25 mouse cellular contexts compared by ENCODE assay signal in genomic region chr1:41154198-41154597, GRCm38 (mm10).
DNase-seq lines count a peak whose midpoint lies in the region; ATAC-seq and TF ChIP-seq lines count a peak whose summit lies in the region.
"Had no signal": no experiment of that assay in that cellular context is flagged by ENCODE, and none has a peak within 500 bp of the region (broad histone marks: within the 10 kb centered on the region; RNA-seq: fewer than 3 reads in every experiment).

No protein-coding gene starts in this region.

- H3K9ac ChIP-seq in forebrain, embryonic 11.5 days (ENCODE audit: low read length): no peak overlapping the region
- H3K9ac ChIP-seq in midbrain, postnatal 0 days (replicated peaks; ENCODE audit: low read length, poor library complexity, severe bottlenecking): no peak overlapping the region
- no peak overlapping the region for H3K9ac ChIP-seq in forebrain, embryonic 14.5 days (ENCODE audit: low read length)
- H3K9ac ChIP-seq: heart, embryonic 12.5 days; liver, embryonic 14.5 days; stomach, embryonic 15.5 days had no signal

- no peak overlapping the region for H3K4me2 ChIP-seq in forebrain, embryonic 11.5 days (ENCODE audit: low read depth, low read length, severe bottlenecking)
- H3K4me2 ChIP-seq in midbrain, postnatal 0 days (ENCODE audit: low read depth, low read length, poor library complexity, severe bottlenecking): no peak overlapping the region
- H3K4me2 ChIP-seq in forebrain, embryonic 14.5 days (ENCODE audit: low read length): no peak overlapping the region
- H3K4me2 ChIP-seq: heart, embryonic 12.5 days; stomach, embryonic 15.5 days had no signal

- TF ChIP-seq CTCF in midbrain, postnatal 0 days (IDR thresholded peaks at IDR 0.05): no peak

- no peak for DNase-seq in forebrain, embryonic 10.5 days (ENCODE audit: extremely low spot score, low spot score)
- DNase-seq in forebrain, embryonic 11.5 days (ENCODE audit: low spot score): no peak
- no peak for DNase-seq in midbrain, embryonic 10.5 days (ENCODE audit: low spot score)
- DNase-seq in midbrain, postnatal 0 days (ENCODE audit: low spot score): no peak
- no peak for DNase-seq in forebrain, embryonic 14.5 days (ENCODE audit: low spot score)
- DNase-seq in heart, adult 18-20 months: no peak
- DNase-seq in cerebellum, adult 11-12 months: no peak
- DNase-seq: adrenal gland, postnatal 14 days; cerebellum, adult 2 months; cerebellum, postnatal 14 days; gastrocnemius, postnatal 36 days; heart, adult 2 months; kidney, adult 11 months; kidney, postnatal 14 days; liver; lung, adult 2 months; lung, postnatal 10 days; right cerebral cortex, postnatal 25 days had no signal

- H3K36me3 ChIP-seq in forebrain, embryonic 10.5 days (replicated peaks): no peaks in the 10 kb centered on the region
- no peaks in the 10 kb centered on the region for H3K36me3 ChIP-seq in forebrain, embryonic 11.5 days (ENCODE audit: control insufficient read depth, insufficient read depth, low read length)
- H3K36me3 ChIP-seq in midbrain, embryonic 10.5 days: no peaks in the 10 kb centered on the region
- H3K36me3 ChIP-seq in midbrain, postnatal 0 days (ENCODE audit: insufficient read depth, low read length): no peaks in the 10 kb centered on the region
- no peaks in the 10 kb centered on the region for H3K36me3 ChIP-seq in forebrain, embryonic 14.5 days (ENCODE audit: control insufficient read depth, insufficient read depth, low read length)
- H3K36me3 ChIP-seq: G1E; heart, embryonic 12.5 days; stomach, embryonic 15.5 days had no signal

- peaks cover 46% of the 10 kb centered on the region for H3K4me1 ChIP-seq in forebrain, embryonic 10.5 days
- H3K4me1 ChIP-seq in forebrain, embryonic 11.5 days (replicated peaks; ENCODE audit: control insufficient read depth, insufficient read depth, low read length): peaks cover 15% of the 10 kb centered on the region; the same call in 1 of the 2 replicates
- peaks cover 69% of the 10 kb centered on the region for H3K4me1 ChIP-seq in midbrain, embryonic 10.5 days
- H3K4me1 ChIP-seq in midbrain, postnatal 0 days (ENCODE audit: insufficient read depth, low read length): no peaks in the 10 kb centered on the region
- H3K4me1 ChIP-seq in forebrain, embryonic 14.5 days (ENCODE audit: control insufficient read depth, insufficient read depth, low read length): peaks cover 32% of the 10 kb centered on the region
- H3K4me1 ChIP-seq: heart, embryonic 12.5 days had no signal

- H3K27ac ChIP-seq in forebrain, embryonic 10.5 days: 0 out of 2 replicates have a peak overlapping the region, but pooled peaks have one; percentile 40
- H3K27ac ChIP-seq in forebrain, embryonic 11.5 days (ENCODE audit: low read depth, low read length): no peak overlapping the region; the same call in 1 of the 2 replicates
- H3K27ac ChIP-seq in midbrain, embryonic 10.5 days (replicated peaks): peak overlapping the region; percentile 76
- H3K27ac ChIP-seq in midbrain, postnatal 0 days (ENCODE audit: low read depth, low read length): no peak overlapping the region
- H3K27ac ChIP-seq in forebrain, embryonic 14.5 days (ENCODE audit: low read depth, low read length): peak overlapping the region; percentile 55; the same call in 1 of the 2 replicates
- H3K27ac ChIP-seq: heart, adult 2 months; liver, embryonic 14.5 days; macrophage; stomach, embryonic 15.5 days had no signal

- no peak for ATAC-seq in forebrain, embryonic 11.5 days (replicated peaks; ENCODE audit: low FRiP score)
- ATAC-seq in midbrain, postnatal 0 days (ENCODE audit: low FRiP score): no peak
- no peak for ATAC-seq in forebrain, embryonic 14.5 days
- ATAC-seq: inflammation-experienced regulatory T-cells, adult 6 months; Patski had no signal

- WGBS in forebrain, embryonic 10.5 days: 85% methylated on average over 4 of the region's 4 CpGs
- WGBS in forebrain, embryonic 11.5 days: 74% methylated on average over 4 of the region's 4 CpGs
- whole genome bisulfite sequencing in midbrain, embryonic 10.5 days: 78% methylated on average over 4 of the region's 4 CpGs
- 34% methylated on average over 4 of the region's 4 CpGs for WGBS in midbrain, postnatal 0 days
- WGBS in forebrain, embryonic 14.5 days: 34% methylated on average over 4 of the region's 4 CpGs

- no peak overlapping the region for H3K4me3 ChIP-seq in forebrain, embryonic 10.5 days
- no peak overlapping the region for H3K4me3 ChIP-seq in forebrain, embryonic 11.5 days (ENCODE audit: low read depth, low read length)
- no peak overlapping the region for H3K4me3 ChIP-seq in midbrain, embryonic 10.5 days
- H3K4me3 ChIP-seq in midbrain, postnatal 0 days (ENCODE audit: low read depth, low read length): no peak overlapping the region
- H3K4me3 ChIP-seq in forebrain, embryonic 14.5 days (ENCODE audit: low read depth, low read length): no peak overlapping the region
- H3K4me3 ChIP-seq: heart, adult 2 months; heart, embryonic 12.5 days; stomach, embryonic 15.5 days had no signal

- H3K9me3 ChIP-seq in forebrain, embryonic 10.5 days: no peaks in the 10 kb centered on the region
- no peaks in the 10 kb centered on the region for H3K9me3 ChIP-seq in forebrain, embryonic 11.5 days (ENCODE audit: control insufficient read depth, low read length)
- no peaks in the 10 kb centered on the region for H3K9me3 ChIP-seq in midbrain, embryonic 10.5 days (replicated peaks)
- no peaks in the 10 kb centered on the region for H3K9me3 ChIP-seq in midbrain, postnatal 0 days (ENCODE audit: low read length)
- H3K9me3 ChIP-seq in forebrain, embryonic 14.5 days (replicated peaks; ENCODE audit: control insufficient read depth, low read length): no peaks in the 10 kb centered on the region
- H3K9me3 ChIP-seq: heart, embryonic 12.5 days; stomach, embryonic 15.5 days had no signal

- H3K27me3 ChIP-seq in forebrain, embryonic 10.5 days (ENCODE audit: poor library complexity, severe bottlenecking): peaks cover 21% of the 10 kb centered on the region
- H3K27me3 ChIP-seq in forebrain, embryonic 11.5 days (ENCODE audit: control insufficient read depth, insufficient read depth, low read length): no peaks in the 10 kb centered on the region
- no peaks in the 10 kb centered on the region; the same call in 1 of the 2 replicates for H3K27me3 ChIP-seq in midbrain, embryonic 10.5 days (ENCODE audit: low read depth, poor library complexity, severe bottlenecking)
- H3K27me3 ChIP-seq in midbrain, postnatal 0 days (ENCODE audit: insufficient read depth, low read length): no peaks in the 10 kb centered on the region
- H3K27me3 ChIP-seq in forebrain, embryonic 14.5 days (replicated peaks; ENCODE audit: control insufficient read depth, insufficient read depth, low read length): no peaks in the 10 kb centered on the region
- H3K27me3 ChIP-seq: heart, embryonic 12.5 days; stomach, embryonic 15.5 days had no signal

Comparison
In these comparisons a context has a peak if more than half of its experiments do, and no peak if none do; other contexts are left out.
1. H3K27ac ChIP-seq: peak in forebrain, embryonic 10.5 days (single experiment), midbrain, embryonic 10.5 days (single experiment) and forebrain, embryonic 14.5 days (single experiment); none in forebrain, embryonic 11.5 days (single experiment) and midbrain, postnatal 0 days (single experiment).